25 mouse cellular contexts compared by ENCODE assay signal in genomic region chr1:187418186-187419140, GRCm38 (mm10).
DNase-seq lines count a peak whose midpoint lies in the region; ATAC-seq lines count a peak whose summit lies in the region.
"Had no signal": no experiment of that assay in that cellular context is flagged by ENCODE, and none has a peak within 500 bp of the region (broad histone marks: within the 10 kb centered on the region; RNA-seq: fewer than 3 reads in every experiment).

No protein-coding gene starts in this region.

- H3K27ac ChIP-seq in limb, embryonic 11.5 days (replicated peaks; ENCODE audit: low read depth, low read length), result no peak overlapping the region
- no peak overlapping the region for H3K27ac ChIP-seq in limb, embryonic 10.5 days
- H3K27ac ChIP-seq: forebrain, embryonic 10.5 days; gastrocnemius, adult 2 months; heart, embryonic 15.5 days; hindbrain, embryonic 15.5 days; intestine, embryonic 15.5 days; limb, embryonic 15.5 days; liver, embryonic 14.5 days; neural tube, embryonic 12.5 days had no signal

- intact Hi-C loops in heart, postnatal 25 days (cut with DNase I), result no loop called here

- H3K36me3 ChIP-seq in limb, embryonic 11.5 days (ENCODE audit: control insufficient read depth, insufficient read depth, low read length), result no peaks in the 10 kb centered on the region
- no peaks in the 10 kb centered on the region for H3K36me3 ChIP-seq in limb, embryonic 10.5 days
- H3K36me3 ChIP-seq: forebrain, embryonic 10.5 days; heart, embryonic 15.5 days; hindbrain, embryonic 15.5 days; intestine, embryonic 15.5 days; limb, embryonic 15.5 days; neural tube, embryonic 12.5 days had no signal

- peak; percentile 59 to 73 for DNase-seq in cerebellum, postnatal 10 days
- no peak for DNase-seq in cerebellum, adult 9-11 months
- DNase-seq in heart, adult 11 months, result peak; percentile 79
- DNase-seq in heart, postnatal 25 days (ENCODE audit: low spot score), result no peak
- no peak for DNase-seq in limb, embryonic 11.5 days (ENCODE audit: low spot score)
- no peak for DNase-seq in limb, embryonic 10.5 days (ENCODE audit: low spot score)
- peak; percentile 27 for DNase-seq in mesoderm, embryonic 11.5 days (ENCODE audit: low read depth, low spot score)
- DNase-seq in thymus, postnatal 14 days, result no peak
- DNase-seq: adrenal gland, adult 8-10 months; cerebellum, adult 9-10 months; gastrocnemius, adult 2 months; heart, postnatal 4 days; kidney, postnatal 10 days; lung, embryonic 14.5 days; midbrain, embryonic 14.5 days; right cerebral cortex, postnatal 4 days; thymus, postnatal 25 days had no signal

- H3K4me1 ChIP-seq in limb, embryonic 11.5 days (ENCODE audit: control insufficient read depth, insufficient read depth, low read length), result no peaks in the 10 kb centered on the region; the same call in 1 of the 2 replicates
- H3K4me1 ChIP-seq in limb, embryonic 10.5 days, result peaks cover 21% of the 10 kb centered on the region
- H3K4me1 ChIP-seq: forebrain, embryonic 10.5 days; heart, embryonic 15.5 days; hindbrain, embryonic 15.5 days; intestine, embryonic 15.5 days; neural tube, embryonic 12.5 days had no signal

- no peak overlapping the region for H3K4me3 ChIP-seq in limb, embryonic 11.5 days (ENCODE audit: low read depth, low read length)
- no peak overlapping the region for H3K4me3 ChIP-seq in limb, embryonic 10.5 days
- H3K4me3 ChIP-seq: forebrain, embryonic 10.5 days; gastrocnemius, adult 2 months; heart, embryonic 15.5 days; hindbrain, embryonic 15.5 days; intestine, embryonic 15.5 days; limb, embryonic 15.5 days; neural tube, embryonic 12.5 days had no signal

- H3K9me3 ChIP-seq in limb, embryonic 11.5 days (ENCODE audit: control insufficient read depth, low read length), result no peaks in the 10 kb centered on the region
- H3K9me3 ChIP-seq in limb, embryonic 10.5 days (replicated peaks), result no peaks in the 10 kb centered on the region
- H3K9me3 ChIP-seq: forebrain, embryonic 10.5 days; heart, embryonic 15.5 days; hindbrain, embryonic 15.5 days; intestine, embryonic 15.5 days; limb, embryonic 15.5 days; neural tube, embryonic 12.5 days had no signal

- 0 out of 2 replicates have a peak, but pooled peaks have one; percentile 13 for ATAC-seq in limb, embryonic 11.5 days (ENCODE audit: insufficient number of reproducible peaks, low FRiP score, low TSS enrichment, low read depth)
- ATAC-seq: intestine, embryonic 15.5 days; Patski had no signal

- no peak overlapping the region for H3K4me2 ChIP-seq in limb, embryonic 11.5 days (ENCODE audit: low read depth, severe bottlenecking)
- H3K4me2 ChIP-seq: heart, embryonic 15.5 days; hindbrain, embryonic 15.5 days; intestine, embryonic 15.5 days; limb, embryonic 15.5 days; lung, embryonic 14.5 days; neural tube, embryonic 12.5 days had no signal

- WGBS in limb, embryonic 11.5 days, result 78% methylated on average over 20 of the region's 20 CpGs
- 87% methylated on average over 20 of the region's 20 CpGs for WGBS in limb, embryonic 10.5 days

- H3K27me3 ChIP-seq in limb, embryonic 11.5 days (ENCODE audit: control insufficient read depth, insufficient read depth, low read length), result no peaks in the 10 kb centered on the region
- no peaks in the 10 kb centered on the region for H3K27me3 ChIP-seq in limb, embryonic 10.5 days (ENCODE audit: low read depth, poor library complexity, severe bottlenecking)
- H3K27me3 ChIP-seq: heart, embryonic 15.5 days; hindbrain, embryonic 15.5 days; intestine, embryonic 15.5 days; limb, embryonic 15.5 days; neural tube, embryonic 12.5 days; Patski had no signal

- H3K9ac ChIP-seq in limb, embryonic 11.5 days (ENCODE audit: low read length), result no peak overlapping the region
- H3K9ac ChIP-seq: heart, embryonic 15.5 days; hindbrain, embryonic 15.5 days; intestine, embryonic 15.5 days; limb, embryonic 15.5 days; liver, embryonic 14.5 days; lung, embryonic 14.5 days; neural tube, embryonic 12.5 days had no signal

Comparison
In these comparisons a context has a peak if more than half of its experiments do, and no peak if none do; other contexts are left out.
1. DNase-seq: peak in cerebellum, postnatal 10 days (2 of 2), heart, adult 11 months (single experiment) and mesoderm, embryonic 11.5 days (single experiment); none in cerebellum, adult 9-11 months (single experiment), heart, postnatal 25 days (single experiment), limb, embryonic 11.5 days (single experiment), limb, embryonic 10.5 days (single experiment) and thymus, postnatal 14 days (single experiment).